Mouse (Mus musculus) spleen, postnatal 14 days (tissue): ENCODE data around the gene Cd22.

Experiments used
- DNase-seq, 2 experiments: peaks; one replicate each; pipeline ENCODE4 v3.0.0; 2021 to 2022; ENCODE audit warnings: low spot score in 2 of 2

Gene Cd22

GRCm38 (mm10) chr7:30820131-30820530 is 60.0 kb downstream of the Cd22 start:
- no peak for DNase-seq
